Mouse (Mus musculus) neural tube, embryonic 14.5 days (tissue): Measurements from ENCODE around the gene Tenm2. TPM values are rescaled to one million over a fixed set of nuclear protein-coding genes. Genes with fewer than 3 reads are reported as not detected.
A peak's percentile ranks its signal among the peaks of the same experiment; 100 is the strongest.

Experiments used
- ATAC-seq: fragments of 200-750 bp; cut with Nextera tagmentation; 2 replicates; pipeline ENCODE4 v1.8.0; 2017; ENCODE audit warnings: low read depth, mild to moderate bottlenecking, moderate TSS enrichment, moderate library complexity
- H3K27ac ChIP-seq: fragments of 300-500 bp; sonication (generic); 2 replicates; pipeline ENCODE4 v1.5.1; 2014; ENCODE audit warnings: low read depth, mild to moderate bottlenecking, control low read depth, low read length, moderate library complexity, mixed read lengths
- H3K27me3 ChIP-seq: fragments of 300-500 bp; sonication (generic); 2 replicates; pipeline ENCODE4 v1.6.1; 2014; ENCODE audit warnings: low read length; ENCODE audit not compliant: control insufficient read depth, insufficient read depth
- H3K36me3 ChIP-seq: fragments of 300-500 bp; sonication (generic); 2 replicates; pipeline ENCODE4 v1.6.1; 2014; ENCODE audit warnings: low read length, mixed read lengths; ENCODE audit not compliant: control insufficient read depth, insufficient read depth
- H3K4me1 ChIP-seq: fragments of 300-500 bp; sonication (generic); 2 replicates; pipeline ENCODE4 v1.6.1; 2014; ENCODE audit warnings: low read length; ENCODE audit not compliant: control insufficient read depth, insufficient read depth
- H3K4me2 ChIP-seq: fragments of 300-500 bp; sonication (generic); 2 replicates; pipeline ENCODE4 v1.6.1; 2014; ENCODE audit warnings: mild to moderate bottlenecking, low read depth, low read length, control low read depth
- H3K4me3 ChIP-seq: fragments of 300-500 bp; sonication (generic); 2 replicates; pipeline ENCODE4 v1.5.1; 2014; ENCODE audit warnings: low read depth, low read length, control low read depth, mixed read lengths
- H3K9ac ChIP-seq: fragments of 300-500 bp; sonication (generic); replicated peaks from 2 replicates; pipeline ENCODE4 v1.6.1; 2014; ENCODE audit warnings: low read depth, mild to moderate bottlenecking, control low read depth, low read length, mixed read lengths
- H3K9me3 ChIP-seq: fragments of 300-500 bp; sonication (generic); 2 replicates; pipeline ENCODE4 v1.6.1; 2016; ENCODE audit warnings: low read length; ENCODE audit not compliant: control insufficient read depth
- WGBS: fragments of 180-500 bp; shearing (Covaris S2); extraction: QIAGEN DNeasy Blood & Tissue Kit; methylation state at CpG from one replicate; pipeline ENCODE4 v1.1.7; 2014; 5-methylcytosine and 5-hydroxymethylcytosine counted together
- polyA plus RNA-seq: library from polyadenylated mRNA; unstranded; fragments of >200 nt; fragmentation: Nextera tagmentation; extraction: Ambion mirVana; gene quantifications from 2 replicates; pipeline ENCODE4 v1.2.1, GENCODE M21; 2014

Gene Tenm2
- polyA plus RNA-seq, 1 experiment from 2014 or later, result 32.2 TPM

- Histone ChIP-seq H3K4me3 (no peak overlapping the region), H3K4me2 (no peak overlapping the region), H3K27ac (no peak overlapping the region; the same call in 1 of the 2 replicates), H3K9ac (no peak overlapping the region), H3K9me3 (no peaks in the 10 kb centered on the region), H3K27me3 (no peaks in the 10 kb centered on the region), H3K36me3 (no peaks in the 10 kb centered on the region), H3K4me1 (peaks cover 12% of the 10 kb centered on the region; the same call in 1 of the 2 replicates)
- no peak; the same call in 1 of the 2 replicates for ATAC-seq
- 42% methylated on average over 17 of the region's 17 CpGs for WGBS
These were observed 970.8 kb downstream of the Tenm2 start for GRCm38 (mm10) chr11:36264776-36265466.

DNA sequence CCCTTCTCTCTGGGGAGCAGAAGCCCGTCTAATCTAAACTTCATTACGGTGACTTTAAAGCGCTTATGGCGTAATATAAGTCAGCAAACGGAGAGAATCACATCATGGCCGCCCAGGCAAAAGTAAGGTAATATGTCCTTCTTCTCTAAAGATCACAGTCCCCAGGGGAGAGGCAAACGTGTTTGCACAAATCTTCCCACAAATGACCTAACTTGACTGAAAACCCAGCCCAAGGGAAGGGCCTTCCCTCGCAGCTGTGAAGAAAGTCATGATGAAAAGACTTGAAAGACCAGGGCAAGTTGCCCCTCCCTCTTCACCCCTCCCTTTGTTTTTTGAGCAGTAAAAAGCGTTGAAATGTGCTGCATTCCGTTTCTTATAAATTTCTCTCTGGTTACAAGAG is 971.9 kb downstream of the Tenm2 start:
- no peak overlapping the region for H3K9ac ChIP-seq
- WGBS, result 29% methylated on average over 10 of the region's 10 CpGs
- H3K9me3 ChIP-seq, result no peaks in the 10 kb centered on the region
- peaks cover 12% of the 10 kb centered on the region; the same call in 1 of the 2 replicates for H3K4me1 ChIP-seq
- H3K4me2 ChIP-seq, result no peak overlapping the region
- no peak for ATAC-seq
- no peak overlapping the region for H3K4me3 ChIP-seq
- H3K27me3 ChIP-seq, result no peaks in the 10 kb centered on the region
- no peak overlapping the region for H3K27ac ChIP-seq
- no peaks in the 10 kb centered on the region for H3K36me3 ChIP-seq

GRCm38 (mm10) chr11:36257187-36257586 is 978.6 kb downstream of the Tenm2 start:
- no peak for ATAC-seq
- H3K9ac ChIP-seq, result no peak overlapping the region
- no peak overlapping the region for H3K4me2 ChIP-seq
- H3K27ac ChIP-seq, result no peak overlapping the region
- H3K27me3 ChIP-seq, result no peaks in the 10 kb centered on the region
- H3K9me3 ChIP-seq, result no peaks in the 10 kb centered on the region
- H3K4me1 ChIP-seq, result peaks cover 5% of the 10 kb centered on the region; the same call in 1 of the 2 replicates
- H3K36me3 ChIP-seq, result no peaks in the 10 kb centered on the region
- 63% methylated on average over 5 of the region's 5 CpGs for WGBS
- H3K4me3 ChIP-seq, result no peak overlapping the region

GRCm38 (mm10) chr11:36256747-36257146 is 979.0 kb downstream of the Tenm2 start:
- H3K4me3 ChIP-seq, result no peak overlapping the region
- no peak overlapping the region for H3K9ac ChIP-seq
- WGBS, result 62% methylated on average over 5 of the region's 5 CpGs
- H3K36me3 ChIP-seq, result no peaks in the 10 kb centered on the region
- no peaks in the 10 kb centered on the region for H3K27me3 ChIP-seq
- no peak overlapping the region for H3K27ac ChIP-seq
- ATAC-seq, result no peak
- no peak overlapping the region for H3K4me2 ChIP-seq
- H3K9me3 ChIP-seq, result no peaks in the 10 kb centered on the region
- peaks cover 5% of the 10 kb centered on the region; the same call in 1 of the 2 replicates for H3K4me1 ChIP-seq

DNA sequence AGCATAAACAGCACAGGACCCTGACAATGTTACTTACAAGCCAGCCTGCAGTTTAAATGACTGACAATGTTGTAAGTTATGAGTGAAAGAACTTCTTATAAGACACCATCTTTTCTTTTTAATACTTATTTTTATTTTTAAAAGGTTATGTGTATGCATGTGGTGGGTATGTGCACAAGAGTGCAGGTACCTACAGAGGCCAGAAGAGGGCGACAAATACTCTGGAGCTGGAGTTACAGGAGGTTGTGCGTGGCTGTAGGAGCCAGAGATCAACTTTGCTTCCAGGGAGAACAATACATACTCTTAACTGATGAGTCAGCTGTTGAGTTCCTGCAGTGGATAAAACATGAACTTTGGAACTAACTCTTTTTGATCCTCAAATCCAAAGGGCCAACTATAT is 981.7 kb downstream of the Tenm2 start:
- no peak for ATAC-seq
- Histone ChIP-seq H3K4me3 (no peak overlapping the region), H3K4me2 (no peak overlapping the region), H3K27me3 (no peaks in the 10 kb centered on the region), H3K4me1 (peaks cover 5% of the 10 kb centered on the region; the same call in 1 of the 2 replicates), H3K36me3 (no peaks in the 10 kb centered on the region), H3K27ac (no peak overlapping the region), H3K9me3 (no peaks in the 10 kb centered on the region), H3K9ac (no peak overlapping the region)
- WGBS, result 89% methylated on average over 2 of the region's 2 CpGs

- Histone ChIP-seq H3K4me1 (no peaks in the 10 kb centered on the region), H3K9me3 (no peaks in the 10 kb centered on the region), H3K9ac (no peak overlapping the region), H3K4me2 (no peak overlapping the region), H3K27ac (no peak overlapping the region), H3K4me3 (no peak overlapping the region), H3K27me3 (no peaks in the 10 kb centered on the region), H3K36me3 (no peaks in the 10 kb centered on the region)
- 62% methylated on average over 7 of the region's 7 CpGs for WGBS
- ATAC-seq, result no peak
These were observed 985.7 kb downstream of the Tenm2 start for GRCm38 (mm10) chr11:36250111-36250510.

GRCm38 (mm10) chr11:36246152-36246551 is 989.6 kb downstream of the Tenm2 start:
- no peak overlapping the region for H3K9ac ChIP-seq
- H3K27ac ChIP-seq, result no peak overlapping the region
- H3K4me2 ChIP-seq, result no peak overlapping the region
- H3K4me1 ChIP-seq, result 0 out of 2 replicates have a peak, but pooled peaks cover 10% of the 10 kb centered on the region
- no peaks in the 10 kb centered on the region for H3K36me3 ChIP-seq
- H3K27me3 ChIP-seq, result no peaks in the 10 kb centered on the region
- no peak for ATAC-seq
- WGBS, result 85% methylated on average over 3 of the region's 3 CpGs
- H3K4me3 ChIP-seq, result no peak overlapping the region
- H3K9me3 ChIP-seq, result no peaks in the 10 kb centered on the region

DNA sequence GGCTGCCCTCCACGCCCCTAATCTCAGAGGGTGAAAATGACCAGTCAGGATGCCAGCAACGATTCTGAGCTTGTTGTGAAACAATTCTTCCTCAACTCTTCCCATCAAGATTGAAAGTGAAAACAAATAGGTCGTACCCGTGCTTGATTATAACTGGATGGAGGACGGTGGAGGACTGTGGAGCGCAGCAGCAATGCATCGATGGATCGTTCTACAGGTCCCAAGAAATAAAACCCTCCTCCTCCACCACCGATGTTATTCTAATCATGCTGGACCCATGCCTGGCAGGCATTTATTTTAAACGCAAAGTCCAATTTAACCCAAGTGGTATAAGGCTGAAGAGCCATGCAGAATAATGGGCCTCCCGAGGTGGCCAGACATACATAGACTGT is 991.3 kb downstream of the Tenm2 start:
- 84% methylated on average over 11 of the region's 11 CpGs for WGBS

GRCm38 (mm10) chr11:36243747-36244490 is 991.8 kb downstream of the Tenm2 start:
- no peak overlapping the region for H3K4me2 ChIP-seq
- peak; percentile 14; the same call in 1 of the 2 replicates for ATAC-seq

More for the DNA sequence above, 991.3 kb downstream of the Tenm2 start:
- no peak overlapping the region for H3K4me3 ChIP-seq
- no peak overlapping the region for H3K9ac ChIP-seq
- H3K27ac ChIP-seq, result peak overlapping the region; percentile 18; the same call in 1 of the 2 replicates
- H3K4me2 ChIP-seq, result no peak overlapping the region
- no peaks in the 10 kb centered on the region for H3K36me3 ChIP-seq
- no peaks in the 10 kb centered on the region for H3K27me3 ChIP-seq
- no peaks in the 10 kb centered on the region for H3K9me3 ChIP-seq
- H3K4me1 ChIP-seq, result 0 out of 2 replicates have a peak, but pooled peaks cover 10% of the 10 kb centered on the region
- no peak for ATAC-seq

More at GRCm38 (mm10) chr11:36243747-36244490, 991.8 kb downstream of the Tenm2 start:
- no peaks in the 10 kb centered on the region for H3K27me3 ChIP-seq
- H3K4me1 ChIP-seq, result 0 out of 2 replicates have a peak, but pooled peaks cover 10% of the 10 kb centered on the region
- H3K27ac ChIP-seq, result peak overlapping the region; percentile 18
- WGBS, result 73% methylated on average over 18 of the region's 18 CpGs
- H3K9me3 ChIP-seq, result no peaks in the 10 kb centered on the region
- H3K36me3 ChIP-seq, result no peaks in the 10 kb centered on the region
- no peak overlapping the region for H3K9ac ChIP-seq
- H3K4me3 ChIP-seq, result no peak overlapping the region
